Mouse (Mus musculus) heart, adult 18-20 months (tissue): Measurements from ENCODE around the gene Ypel2. TPM values are rescaled to one million over a fixed set of nuclear protein-coding genes. Genes with fewer than 3 reads are reported as not detected.
"Not testable (repeated sequence)": the region's sequence is repeated elsewhere in the genome, so short reads cannot be mapped to it uniquely, and the experiment has no call there.

ENCODE experiments used
- DNase-seq, 2 experiments: peaks; one replicate each; pipeline ENCODE4 v3.0.0; 2021 to 2022; ENCODE audit warnings: mixed read lengths in 1 of 2
- long read RNA-seq, 2 experiments: library from polyadenylated mRNA; stranded (forward); transcript quantifications; one replicate each; pipeline ENCODE4 v2.0.0; 2021
- total RNA-seq, 2 experiments: library from RNA; stranded (reverse); gene quantifications; 2 replicates each; pipeline ENCODE4 v1.2.3; 2021

Ypel2 gene
- total RNA-seq: 10 to 100 TPM; 21.4 to 25.5 TPM
- long read RNA-seq, experiment 1, full-length matches to known transcripts: 4 of 12 reads
- long read RNA-seq, experiment 1, partial matches to known transcripts: 3 of 12 reads
- long read RNA-seq, experiment 1, other reads (novel, unspliced or antisense): 5 of 12 reads
- long read RNA-seq, experiment 2, full-length matches to known transcripts: 2 of 7 reads
- long read RNA-seq, experiment 2, partial matches to known transcripts: 1 of 7 reads
- long read RNA-seq, experiment 2, other reads (novel, unspliced or antisense): 4 of 7 reads

GRCm38 (mm10) chr11:86993041-86994037 is at the start of gene Ypel2:
Gene Ypel2 (minus strand): TSS chr11:86993707.
- peak; percentile 97 to 99 for DNase-seq

GRCm38 (mm10) chr11:87043052-87043451 is 49.5 kb upstream of the Ypel2 start:
- no peak for DNase-seq

DNA sequence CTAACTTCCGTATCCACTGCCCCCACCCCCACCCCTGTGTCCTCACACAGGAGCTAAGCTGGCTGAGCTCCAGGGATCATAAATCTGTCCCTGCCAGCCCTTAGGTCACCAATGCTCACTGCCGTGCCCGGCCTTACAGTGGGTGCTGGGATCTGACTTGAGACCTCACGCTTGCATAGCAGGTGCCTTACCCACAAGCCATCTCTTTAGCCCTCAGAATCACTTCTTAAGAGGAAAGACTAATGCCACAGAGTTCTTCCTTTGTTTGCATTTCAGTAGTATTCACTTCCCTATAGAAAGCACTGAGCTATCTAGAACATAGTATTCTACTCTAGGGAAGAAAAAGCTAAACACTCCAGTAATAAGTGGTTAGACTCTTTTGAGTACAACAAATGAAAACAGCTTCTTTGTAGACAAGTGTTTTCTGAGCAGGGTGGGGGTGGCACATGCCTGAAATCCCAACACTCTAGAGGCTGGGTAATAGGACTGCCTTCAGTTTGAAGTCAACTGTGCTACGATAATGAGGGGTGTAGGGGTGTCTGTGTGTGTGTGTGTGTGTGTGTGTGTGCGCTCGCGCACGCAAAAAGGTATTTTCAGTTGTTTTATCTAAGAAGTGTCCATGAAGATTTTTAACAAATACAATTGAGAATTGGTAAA is 45.9 kb upstream of the Ypel2 start:
- DNase-seq: no peak

DNA sequence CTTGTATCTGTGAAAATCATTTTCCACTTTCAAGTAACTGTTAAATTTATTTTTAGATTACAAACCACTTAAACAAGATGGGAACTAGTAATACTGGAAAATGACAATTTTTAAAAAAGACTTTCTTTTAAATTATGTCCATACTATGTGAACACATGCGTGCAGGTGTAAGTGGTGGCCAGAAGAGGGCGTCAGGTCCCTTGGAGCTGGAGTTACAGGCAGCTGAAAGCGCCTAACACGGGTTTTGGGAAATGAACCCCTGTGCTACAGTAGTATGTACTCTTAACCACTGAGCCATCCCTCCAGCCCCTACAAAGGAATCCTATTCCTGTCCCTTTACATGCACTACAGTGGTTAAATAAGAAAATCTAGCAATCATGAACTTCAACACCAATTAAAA is 42.7 kb upstream of the Ypel2 start:
- no peak for DNase-seq

- DNase-seq: no peak
Observed at GRCm38 (mm10) chr11:87028212-87028611, 34.7 kb upstream of the Ypel2 start.

DNA sequence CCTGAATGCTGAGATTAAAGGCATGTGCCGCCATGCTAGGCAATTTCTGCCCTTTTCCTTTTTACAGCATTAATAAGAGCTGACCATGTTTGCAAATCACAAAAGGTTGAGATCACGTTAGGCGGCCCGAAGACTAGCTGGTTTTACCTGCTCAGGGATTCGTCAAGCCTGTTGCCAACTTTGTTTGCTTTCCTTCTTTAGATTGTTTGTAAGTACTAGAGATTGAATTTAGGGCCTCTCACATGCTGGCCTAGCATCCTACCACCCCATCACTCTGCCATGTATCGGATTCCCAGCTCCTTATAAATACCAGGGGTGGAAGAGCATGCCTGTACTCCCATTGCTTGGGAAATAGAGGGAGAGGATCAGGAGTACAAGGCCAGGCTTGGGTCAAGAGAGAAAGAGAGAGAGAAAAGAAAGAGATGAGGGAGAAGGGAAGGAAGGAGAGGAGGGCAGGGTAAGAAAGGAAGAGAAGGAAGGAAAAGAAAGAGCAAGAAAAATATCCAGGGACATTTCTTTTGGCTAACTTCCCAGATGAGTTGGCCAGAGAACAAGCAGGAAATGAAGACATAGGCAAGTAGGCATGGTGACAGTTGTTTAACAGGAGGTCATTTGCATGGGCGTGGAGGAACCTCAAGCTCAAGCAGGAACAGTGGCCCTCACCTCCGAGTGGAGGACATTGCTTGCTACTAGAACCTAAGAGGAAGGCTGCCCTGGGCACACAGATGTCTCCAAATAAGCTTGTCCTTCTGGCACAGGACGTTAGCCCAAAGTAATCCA is 32.8 kb upstream of the Ypel2 start:
- peak; percentile 55 to 68 for DNase-seq

DNA sequence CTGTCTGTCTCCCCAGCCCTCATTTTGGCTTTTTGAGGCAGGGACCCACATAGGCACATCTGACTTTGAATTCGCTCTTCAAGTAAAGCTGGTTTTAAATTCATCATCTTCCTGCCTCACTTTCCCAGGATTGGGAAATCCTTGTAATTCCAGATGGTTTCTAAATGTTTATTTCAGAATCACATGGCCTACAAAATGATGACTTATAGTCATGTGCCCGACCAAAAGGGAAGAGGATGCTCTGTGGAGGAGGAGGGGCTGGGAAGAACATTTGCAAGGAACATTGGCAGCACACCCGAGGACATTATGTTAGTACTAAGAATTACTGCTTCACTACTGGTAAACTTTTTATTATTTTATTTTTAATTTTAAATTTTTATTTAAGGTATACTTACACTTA is 31.8 kb upstream of the Ypel2 start:
- peak; percentile 43 to 81 for DNase-seq

GRCm38 (mm10) chr11:87023240-87023639 is 29.7 kb upstream of the Ypel2 start:
- DNase-seq: not testable (repeated sequence)

- no peak for DNase-seq
Observed at GRCm38 (mm10) chr11:87022765-87023164, 29.3 kb upstream of the Ypel2 start.

DNA sequence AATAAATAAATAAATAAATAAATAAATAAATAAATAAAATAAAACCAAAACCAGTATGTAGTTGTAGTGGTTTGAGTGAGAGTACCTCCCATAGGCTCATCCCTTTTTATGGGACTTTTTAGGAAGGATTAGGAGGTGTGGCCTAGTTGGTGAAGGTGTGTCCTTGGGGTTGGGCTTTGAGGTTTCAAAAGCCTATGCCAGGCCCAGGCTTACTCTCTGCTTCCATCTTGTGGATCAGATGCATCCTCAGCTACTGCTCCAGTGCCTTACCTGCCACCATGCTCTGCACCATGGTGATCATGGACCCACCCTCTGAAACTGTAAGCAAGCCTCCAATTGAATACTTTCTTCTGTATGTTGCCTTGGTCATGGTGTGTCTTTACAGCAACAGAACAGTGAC is 28.0 kb upstream of the Ypel2 start:
- no peak for DNase-seq

DNA sequence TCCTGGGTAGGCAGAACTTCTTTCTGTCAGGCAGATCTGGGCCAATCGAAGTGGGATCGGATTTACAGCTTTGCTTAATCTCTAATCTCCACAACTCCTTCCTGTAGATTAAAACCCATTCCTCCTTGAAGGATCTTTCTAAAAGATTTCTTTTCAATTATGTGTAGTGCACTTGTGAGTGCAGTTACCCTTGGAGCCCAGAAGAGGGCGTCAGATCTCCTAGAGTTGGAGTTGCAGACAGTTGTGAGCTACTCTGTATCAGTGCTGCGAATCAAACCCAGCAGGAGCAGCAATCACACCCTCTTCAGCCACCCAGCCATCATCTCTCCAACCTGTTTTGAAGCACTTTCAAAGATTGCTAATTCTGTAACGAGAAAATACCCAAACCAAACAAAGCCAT is 26.9 kb upstream of the Ypel2 start:
- no peak for DNase-seq

- peak in 1 of 2 experiments; percentile 40 for DNase-seq
Observed at GRCm38 (mm10) chr11:87019431-87019830, 25.9 kb upstream of the Ypel2 start.

DNA sequence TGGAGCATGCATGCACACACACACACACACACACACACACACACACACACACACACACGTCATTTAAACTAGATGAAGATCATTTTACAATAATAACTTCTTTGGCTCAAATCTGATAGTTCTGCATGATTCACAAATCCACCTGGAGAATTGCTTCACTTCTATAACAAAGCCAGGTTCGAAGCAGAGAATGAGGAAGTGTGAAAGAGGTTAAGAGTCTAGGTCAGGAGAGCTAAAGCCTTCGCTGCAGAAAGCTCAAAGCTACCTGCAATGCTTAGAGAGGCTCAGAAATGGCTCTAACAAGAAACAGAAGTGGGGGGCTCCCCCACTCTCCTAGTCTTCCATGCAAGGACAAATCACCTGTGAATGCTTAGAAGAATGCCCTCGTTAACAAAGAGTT is 24.6 kb upstream of the Ypel2 start:
- no peak for DNase-seq

- peak in 1 of 2 experiments; percentile 61 for DNase-seq
Observed at GRCm38 (mm10) chr11:87015691-87016090, 22.2 kb upstream of the Ypel2 start.

DNA sequence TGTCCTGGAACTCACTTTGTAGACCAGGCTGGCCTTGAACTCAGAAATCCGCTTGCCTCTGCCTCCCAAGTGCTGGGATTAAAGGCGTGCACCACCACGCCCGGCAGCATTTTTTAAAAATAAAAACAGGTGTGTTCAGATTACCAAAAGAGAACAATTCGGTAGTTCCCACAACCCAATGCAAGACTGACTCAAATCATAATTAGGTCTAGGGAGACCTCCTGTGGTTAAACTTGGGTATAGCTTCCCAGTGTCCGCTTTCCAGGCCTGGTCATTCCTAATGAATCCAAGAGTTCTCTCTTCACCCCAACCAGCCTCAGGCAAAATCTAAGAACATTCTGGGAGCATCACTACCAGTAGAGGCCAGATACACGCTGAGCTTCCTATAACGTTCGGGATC is 17.0 kb upstream of the Ypel2 start:
- DNase-seq: peak; percentile 80 to 86

DNA sequence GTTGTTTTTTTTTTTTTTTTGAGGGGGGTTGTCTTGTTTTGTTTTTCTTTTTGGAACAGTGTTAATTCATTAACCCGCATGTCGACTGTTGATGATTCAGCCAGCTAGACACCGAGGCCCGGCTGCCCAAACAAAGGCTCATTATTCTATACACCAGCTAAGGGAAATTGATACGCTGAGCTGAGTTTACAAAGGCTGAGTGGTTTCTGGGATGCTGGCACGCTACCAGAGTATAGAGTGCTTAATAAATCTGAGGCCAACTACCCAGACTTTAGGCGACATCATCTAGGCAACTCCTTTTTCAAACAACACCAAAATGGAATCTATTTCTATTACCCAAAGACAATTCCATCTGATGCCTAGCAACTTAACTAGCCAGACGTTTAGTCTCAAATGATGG is 13.9 kb upstream of the Ypel2 start:
- no peak for DNase-seq

GRCm38 (mm10) chr11:87004960-87005755 is 11.7 kb upstream of the Ypel2 start:
- no peak for DNase-seq

GRCm38 (mm10) chr11:87002078-87002829 is 8.7 kb upstream of the Ypel2 start:
- no peak for DNase-seq

DNA sequence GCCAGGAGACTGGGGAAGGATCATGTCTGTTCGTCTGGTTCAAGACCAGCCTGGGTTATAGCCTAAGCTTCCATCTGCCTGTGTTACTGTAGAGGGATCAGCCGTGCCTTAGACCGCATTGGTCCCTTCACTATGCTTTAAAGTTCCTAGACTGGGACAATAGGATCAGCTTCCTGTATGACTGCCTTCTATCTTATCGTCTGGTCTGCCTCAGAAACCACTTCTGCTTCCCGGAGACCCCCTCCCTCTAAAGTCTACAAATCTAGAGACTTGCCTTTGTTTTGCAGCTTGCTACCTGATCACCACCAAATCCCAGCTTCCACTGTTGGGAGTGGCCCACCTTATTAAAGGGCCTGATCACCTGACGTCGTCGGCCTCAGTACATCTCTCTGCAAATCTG is 7.7 kb upstream of the Ypel2 start:
- DNase-seq: no peak

GRCm38 (mm10) chr11:86996266-86996665 is 2.8 kb upstream of the Ypel2 start:
- no peak for DNase-seq
